9 mouse cellular contexts compared by ENCODE assay signal in the genomic region with DNA sequence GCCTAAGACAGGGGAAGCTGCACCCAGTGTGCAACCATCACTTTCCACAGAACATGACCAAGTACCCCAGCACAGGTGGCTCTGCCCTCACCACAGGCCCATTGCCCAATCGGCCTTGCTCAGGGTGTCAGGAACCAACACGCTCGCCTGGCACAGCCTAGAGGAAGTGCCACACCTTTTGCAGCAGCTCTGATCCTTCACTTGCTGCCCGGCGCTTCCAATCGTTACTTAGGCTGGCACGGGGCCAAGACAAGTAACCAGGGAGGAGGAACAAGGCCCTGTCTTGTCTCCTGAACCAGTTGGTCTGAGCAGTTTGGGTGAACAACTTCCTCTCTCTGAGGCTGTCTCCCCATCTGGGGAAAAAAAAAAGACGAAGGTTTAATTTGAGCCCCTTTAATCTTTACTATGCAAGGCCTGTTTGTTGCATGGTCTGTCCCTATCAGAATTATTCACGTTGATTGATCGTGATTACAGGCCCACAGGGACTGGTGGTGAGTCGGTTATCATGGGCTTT. TPM values are rescaled to one million over a fixed set of nuclear protein-coding genes. Genes with fewer than 3 reads are reported as not detected.
DNase-seq lines count a peak whose midpoint lies in the region; ATAC-seq and TF ChIP-seq lines count a peak whose summit lies in the region.
"Had no signal": no experiment of that assay in that cellular context is flagged by ENCODE, and none has a peak within 500 bp of the region (broad histone marks: within the 10 kb centered on the region; RNA-seq: fewer than 3 reads in every experiment).

No protein-coding gene starts in this region.

- no peaks in the 10 kb centered on the region for H3K4me1 ChIP-seq in forebrain, postnatal 0 days (ENCODE audit: insufficient read depth)
- no peaks in the 10 kb centered on the region for H3K4me1 ChIP-seq in forebrain, embryonic 14.5 days (ENCODE audit: control insufficient read depth, insufficient read depth, low read length)
- H3K4me1 ChIP-seq in forebrain, embryonic 16.5 days (replicated peaks; ENCODE audit: control insufficient read depth, insufficient read depth, low read length), result no peaks in the 10 kb centered on the region

- 0 out of 2 replicates have a peak, but pooled peaks have one; percentile 21 for ATAC-seq in forebrain, postnatal 0 days
- ATAC-seq in forebrain, embryonic 14.5 days, result no peak
- peak; percentile 89 for ATAC-seq in common myeloid progenitor, adult 5-6 weeks (replicated peaks; ENCODE audit: low read depth, poor library complexity, severe bottlenecking)
- peak; percentile 82 for ATAC-seq in megakaryocyte-erythroid progenitor cell, adult 5-6 weeks (replicated peaks; ENCODE audit: low FRiP score, low TSS enrichment, poor library complexity, severe bottlenecking)
- no peak for ATAC-seq in forebrain, embryonic 16.5 days
- ATAC-seq: Patski had no signal

- no peak for DNase-seq in forebrain, postnatal 0 days
- no peak for DNase-seq in forebrain, embryonic 14.5 days (ENCODE audit: low spot score)
- peak; percentile 27 for DNase-seq in 3134 (ENCODE audit: extremely low read depth, insufficient read length, low spot score)
- peak; percentile 62 for DNase-seq in kidney, postnatal 10 days
- peak; percentile 47 for DNase-seq in thymus, postnatal 4 days

- H3K27ac ChIP-seq in forebrain, postnatal 0 days (ENCODE audit: low read depth, low read length), result no peak overlapping the region
- H3K27ac ChIP-seq in forebrain, embryonic 14.5 days (ENCODE audit: low read depth, low read length), result no peak overlapping the region
- H3K27ac ChIP-seq in forebrain, embryonic 16.5 days (ENCODE audit: low read length), result no peak overlapping the region

- H3K4me2 ChIP-seq in forebrain, postnatal 0 days (ENCODE audit: low read depth), result no peak overlapping the region
- H3K4me2 ChIP-seq in forebrain, embryonic 14.5 days (ENCODE audit: low read length), result no peak overlapping the region
- no peak overlapping the region for H3K4me2 ChIP-seq in forebrain, embryonic 16.5 days (ENCODE audit: low read length)

- H3K27me3 ChIP-seq in forebrain, postnatal 0 days (ENCODE audit: insufficient read depth, low read length), result no peaks in the 10 kb centered on the region
- H3K27me3 ChIP-seq in forebrain, embryonic 14.5 days (replicated peaks; ENCODE audit: control insufficient read depth, insufficient read depth, low read length), result no peaks in the 10 kb centered on the region
- H3K27me3 ChIP-seq in forebrain, embryonic 16.5 days (replicated peaks; ENCODE audit: control insufficient read depth, insufficient read depth, low read length), result no peaks in the 10 kb centered on the region
- H3K27me3 ChIP-seq: Patski had no signal

- H3K9ac ChIP-seq in forebrain, postnatal 0 days, result no peak overlapping the region
- H3K9ac ChIP-seq in forebrain, embryonic 14.5 days (ENCODE audit: low read length), result no peak overlapping the region
- no peak overlapping the region for H3K9ac ChIP-seq in forebrain, embryonic 16.5 days (replicated peaks; ENCODE audit: low read depth, low read length)

- no peaks in the 10 kb centered on the region for H3K9me3 ChIP-seq in forebrain, postnatal 0 days (ENCODE audit: low read length)
- no peaks in the 10 kb centered on the region for H3K9me3 ChIP-seq in forebrain, embryonic 14.5 days (replicated peaks; ENCODE audit: control insufficient read depth, low read length)
- no peaks in the 10 kb centered on the region for H3K9me3 ChIP-seq in forebrain, embryonic 16.5 days (ENCODE audit: control insufficient read depth, low read length)

- no peak for TF ChIP-seq CTCF in forebrain, postnatal 0 days (IDR thresholded peaks at IDR 0.05; ENCODE audit: low read depth)

- H3K4me3 ChIP-seq in forebrain, postnatal 0 days (ENCODE audit: low read depth, low read length), result no peak overlapping the region
- no peak overlapping the region for H3K4me3 ChIP-seq in forebrain, embryonic 14.5 days (ENCODE audit: low read depth, low read length)
- H3K4me3 ChIP-seq in forebrain, embryonic 16.5 days (replicated peaks; ENCODE audit: low read length), result no peak overlapping the region

- no peaks in the 10 kb centered on the region for H3K36me3 ChIP-seq in forebrain, postnatal 0 days (ENCODE audit: insufficient read depth)
- H3K36me3 ChIP-seq in forebrain, embryonic 14.5 days (ENCODE audit: control insufficient read depth, insufficient read depth, low read length), result no peaks in the 10 kb centered on the region
- H3K36me3 ChIP-seq in forebrain, embryonic 16.5 days (ENCODE audit: control insufficient read depth, insufficient read depth), result no peaks in the 10 kb centered on the region

- 58% methylated on average over 11 of the region's 11 CpGs for WGBS in forebrain, postnatal 0 days
- 59% methylated on average over 11 of the region's 11 CpGs for WGBS in forebrain, embryonic 14.5 days
- 51% methylated on average over 11 of the region's 11 CpGs for WGBS in forebrain, embryonic 16.5 days

RNA-seq across cellular contexts. Expression of a gene that starts 17.4 kb away (rescaled TPM):
- 49.1 and 66.3 TPM in 2 replicates for total RNA-seq in forebrain, postnatal 0 days (2014; rRNA removed)
- polyA plus RNA-seq in forebrain, postnatal 0 days (2015; fragmentation: Nextera tagmentation; extraction: Ambion mirVana), result 39.9 and 50.1 TPM in 2 replicates
- 40.1 TPM in 2 replicates for polyA plus RNA-seq in forebrain, embryonic 14.5 days (2014; fragmentation: Nextera tagmentation; extraction: Ambion mirVana)
- total RNA-seq in common myeloid progenitor, adult 5-6 weeks (2017), result 32.7 and 35.9 TPM in 2 replicates
- total RNA-seq in megakaryocyte-erythroid progenitor cell, adult 5-6 weeks (2014; fragmentation: Nextera tagmentation), result 0.44 and 6.0 TPM in 2 replicates
- total RNA-seq in megakaryocyte-erythroid progenitor cell, adult 5-6 weeks (2017), result 1.4 and 3.0 TPM in 2 replicates
- polyA plus RNA-seq in forebrain, embryonic 16.5 days (2015; fragmentation: Nextera tagmentation; extraction: Ambion mirVana), result 37.5 and 38.0 TPM in 2 replicates

RNA-seq across cellular contexts. Expression of a gene that starts 60.0 kb away (rescaled TPM):
- 14.3 and 20.1 TPM in 2 replicates for total RNA-seq in forebrain, postnatal 0 days (2014; rRNA removed)
- 21.6 and 24.9 TPM in 2 replicates for polyA plus RNA-seq in forebrain, postnatal 0 days (2015; fragmentation: Nextera tagmentation; extraction: Ambion mirVana)
- 25.1 and 33.3 TPM in 2 replicates for polyA plus RNA-seq in forebrain, embryonic 14.5 days (2014; fragmentation: Nextera tagmentation; extraction: Ambion mirVana)
- 11.2 and 21.0 TPM in 2 replicates for total RNA-seq in common myeloid progenitor, adult 5-6 weeks (2017)
- 7.1 and 10.1 TPM in 2 replicates for total RNA-seq in megakaryocyte-erythroid progenitor cell, adult 5-6 weeks (2014; fragmentation: Nextera tagmentation)
- 10.4 and 13.7 TPM in 2 replicates for total RNA-seq in megakaryocyte-erythroid progenitor cell, adult 5-6 weeks (2017)
- polyA plus RNA-seq in forebrain, embryonic 16.5 days (2015; fragmentation: Nextera tagmentation; extraction: Ambion mirVana), result 36.6 and 44.6 TPM in 2 replicates

Comparison
In these comparisons a context has a peak if more than half of its experiments do, and no peak if none do; other contexts are left out.
1. ATAC-seq: peak in forebrain, postnatal 0 days (single experiment), common myeloid progenitor, adult 5-6 weeks (single experiment) and megakaryocyte-erythroid progenitor cell, adult 5-6 weeks (single experiment); none in forebrain, embryonic 14.5 days (single experiment) and forebrain, embryonic 16.5 days (single experiment).
2. DNase-seq: peak in 3134 (single experiment), kidney, postnatal 10 days (single experiment) and thymus, postnatal 4 days (single experiment); none in forebrain, postnatal 0 days (single experiment) and forebrain, embryonic 14.5 days (single experiment).